Mouse (Mus musculus) liver, postnatal 0 days (tissue): ENCODE measurements around the gene Kpna2.

Experiments used
- CTCF ChIP-seq: sonication (generic); IDR thresholded peaks from 2 replicates; pipeline ENCODE4 v1.5.1; 2016; ENCODE audit warnings: antibody characterized with exemption, low read depth
- EP300 ChIP-seq: IDR thresholded peaks from 2 replicates; pipeline ENCODE4 v1.6.1; 2016; ENCODE audit warnings: antibody characterized with exemption, low read depth, mild to moderate bottlenecking

GRCm38 (mm10) chr11:106975419-106976177, 23.7 kb downstream of the Kpna2 start:
- TF ChIP-seq CTCF (no peak), EP300 (no peak)
